Mouse (Mus musculus) kidney, adult 9 months (tissue): ENCODE data around the gene Nhs.

Experiments used
- DNase-seq: peaks from one replicate; pipeline ENCODE4 v3.0.0; 2022

Gene Nhs

GRCm38 (mm10) chrX:162017471-162017870 is 142.1 kb downstream of the Nhs start:
- no peak for DNase-seq

DNA sequence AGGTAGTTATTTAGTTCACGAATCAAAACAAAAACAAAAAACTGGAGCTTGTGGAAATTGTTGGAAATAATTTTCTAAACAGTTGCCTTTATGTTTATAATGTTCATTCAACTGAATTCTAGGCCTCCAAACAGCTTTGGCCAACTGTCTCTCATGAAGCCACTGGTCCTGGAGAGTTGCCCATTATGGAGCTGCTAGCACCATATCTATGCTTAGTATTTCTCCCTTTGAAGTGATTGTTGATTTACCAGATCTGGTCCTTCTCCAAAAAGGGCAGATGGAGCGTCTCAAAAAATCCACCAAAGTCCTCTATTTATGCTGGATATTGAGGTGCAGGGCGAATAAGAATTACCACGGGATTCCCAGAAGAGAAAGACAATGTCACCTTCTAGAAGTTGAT is 147.0 kb downstream of the Nhs start:
- no peak for DNase-seq

DNA sequence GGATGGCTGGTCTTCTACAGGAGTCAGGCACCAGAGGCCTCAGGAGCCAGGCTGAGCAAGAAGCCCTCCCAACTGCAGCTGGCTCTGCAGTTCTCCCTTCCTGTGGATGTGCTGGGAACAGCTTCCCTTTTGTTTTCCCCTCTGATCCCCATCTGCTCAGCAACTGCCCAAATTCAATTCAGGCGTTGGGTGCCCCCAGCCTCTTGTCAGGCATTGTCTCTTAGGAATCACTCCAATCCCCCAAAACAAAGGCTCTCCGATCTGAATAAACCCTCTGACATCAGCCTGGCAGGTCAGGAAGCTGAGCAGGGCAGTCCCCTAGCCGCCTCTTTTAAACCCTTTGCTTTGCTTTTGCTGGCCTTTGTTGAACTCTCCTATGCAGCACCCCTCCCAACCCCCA is 149.7 kb downstream of the Nhs start:
- no peak for DNase-seq

GRCm38 (mm10) chrX:162003818-162004217 is 155.7 kb downstream of the Nhs start:
- DNase-seq, result peak; percentile 85

DNA sequence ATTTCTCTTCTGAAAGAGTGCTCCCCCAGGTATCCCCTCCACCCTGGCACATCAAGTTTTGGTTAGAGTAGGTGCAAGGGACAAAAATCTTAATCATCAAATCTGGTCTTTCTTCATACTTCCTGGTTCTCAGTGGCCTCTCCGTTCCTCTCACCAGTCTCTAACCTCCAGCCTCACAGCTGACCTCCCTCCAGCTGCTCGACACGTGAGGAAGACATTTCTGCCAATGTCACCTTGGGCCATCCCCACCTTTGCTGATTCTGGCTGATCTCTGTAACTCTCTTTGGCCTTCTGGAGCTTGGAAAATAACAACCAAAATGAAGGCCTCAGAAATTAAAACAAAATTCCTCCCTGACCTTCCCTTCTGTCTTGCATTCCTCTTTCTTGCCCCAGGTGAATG is 160.7 kb downstream of the Nhs start:
- DNase-seq, result no peak

DNA sequence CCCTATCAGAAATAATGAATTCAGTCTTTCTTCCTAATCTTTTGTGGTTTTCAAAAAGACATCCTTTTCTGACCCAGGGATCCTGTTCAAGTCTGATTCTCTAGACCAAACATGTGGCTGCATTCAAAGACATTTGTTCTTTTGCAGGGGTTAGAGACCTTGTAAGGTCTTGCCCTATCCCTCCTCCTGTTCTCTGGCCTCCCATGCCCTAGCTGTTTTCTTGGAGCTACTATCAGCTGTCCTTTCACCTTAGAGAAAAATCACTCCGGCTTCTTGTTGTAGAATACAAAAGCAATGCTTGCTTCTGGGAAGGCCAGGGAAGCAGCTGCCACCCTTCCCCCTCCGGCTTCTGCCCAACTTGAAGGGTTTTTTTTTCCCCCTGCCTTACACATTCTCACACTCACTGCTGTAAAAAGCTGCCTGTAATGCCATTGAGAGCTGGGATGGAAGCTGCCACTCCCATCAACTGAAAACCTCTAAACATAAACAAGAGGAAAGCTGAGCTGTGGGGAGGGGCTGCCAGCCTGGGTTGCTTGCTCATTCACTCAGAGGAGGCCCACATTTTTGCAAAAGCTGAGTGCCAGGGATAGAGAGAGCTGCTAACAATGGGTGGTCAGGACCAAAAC is 162.2 kb downstream of the Nhs start:
- no peak for DNase-seq

DNA sequence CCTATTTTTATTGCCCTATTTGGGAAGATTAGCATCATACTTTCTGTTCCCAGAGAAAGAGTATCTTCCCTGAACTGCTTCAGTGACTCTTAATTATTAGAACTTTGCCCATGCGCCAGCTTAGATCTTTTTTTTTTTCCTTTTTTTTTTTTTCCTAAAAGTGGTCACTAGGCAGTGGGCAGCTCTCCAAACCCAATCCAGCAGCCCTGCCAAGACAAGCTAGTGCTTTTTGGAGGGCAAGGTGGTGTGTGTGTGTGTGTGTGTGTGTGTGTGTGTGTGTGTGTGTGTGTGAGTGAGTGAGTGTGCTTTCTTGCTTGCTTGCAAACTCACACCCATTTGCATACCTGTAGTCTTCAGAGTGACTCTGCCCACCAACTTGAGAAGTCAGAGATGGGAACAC is 169.4 kb downstream of the Nhs start:
- peak; percentile 65 for DNase-seq

DNA sequence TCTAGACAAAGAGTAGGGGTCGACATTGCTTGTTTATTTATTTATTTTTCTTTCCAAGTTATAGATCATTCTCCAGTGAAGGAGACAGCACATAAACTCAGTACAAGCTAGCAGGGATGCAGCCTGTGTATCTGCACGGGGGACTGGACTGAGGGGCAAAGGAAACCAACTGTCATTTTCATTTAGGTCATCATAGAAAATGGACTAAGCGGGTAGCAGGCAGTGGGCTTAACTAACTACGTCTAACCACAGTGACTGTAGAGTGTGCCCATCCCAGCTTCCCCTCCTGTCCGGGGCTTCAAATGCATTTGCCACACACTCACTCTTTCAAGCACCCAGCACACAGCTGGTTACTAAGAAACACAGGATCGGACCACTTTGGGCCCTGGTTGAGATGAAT is 174.6 kb downstream of the Nhs start:
- peak; percentile 56 for DNase-seq

GRCm38 (mm10) chrX:161981399-161981798 is 178.1 kb downstream of the Nhs start:
- DNase-seq, result no peak

GRCm38 (mm10) chrX:161979946-161980345 is 179.6 kb downstream of the Nhs start:
- peak; percentile 76 for DNase-seq

DNA sequence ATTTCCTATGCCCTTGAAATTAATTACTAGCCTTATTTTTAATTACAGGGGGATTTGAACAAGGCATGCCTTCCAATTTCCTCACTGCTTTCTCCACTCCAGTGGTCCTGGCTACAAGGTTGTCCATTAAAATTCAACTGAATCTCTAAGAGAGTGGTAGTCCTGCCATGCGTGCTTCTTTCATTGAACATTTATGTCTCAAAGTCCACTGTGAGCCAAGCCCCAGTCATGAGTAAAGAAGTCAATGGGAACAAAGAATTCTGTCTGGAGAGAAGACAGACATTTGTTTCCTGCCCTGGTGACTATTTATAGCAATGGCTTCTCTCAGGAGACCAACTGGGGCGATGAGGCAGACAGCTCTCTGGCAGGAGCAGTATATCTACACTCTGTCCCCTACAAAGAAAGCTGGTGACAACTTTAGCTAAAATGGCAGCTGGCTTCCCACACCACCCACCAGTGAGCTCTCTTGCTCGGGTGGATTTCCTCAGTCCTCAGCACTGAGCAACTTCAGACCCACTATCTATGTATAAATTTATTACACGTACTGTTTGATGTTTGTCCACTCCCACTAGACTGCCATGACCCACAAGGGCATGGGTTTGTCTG is 182.2 kb downstream of the Nhs start:
- DNase-seq, result peak; percentile 69

GRCm38 (mm10) chrX:161976376-161976775 is 183.2 kb downstream of the Nhs start:
- no peak for DNase-seq

GRCm38 (mm10) chrX:161973572-161973971 is 186.0 kb downstream of the Nhs start:
- DNase-seq, result no peak

DNA sequence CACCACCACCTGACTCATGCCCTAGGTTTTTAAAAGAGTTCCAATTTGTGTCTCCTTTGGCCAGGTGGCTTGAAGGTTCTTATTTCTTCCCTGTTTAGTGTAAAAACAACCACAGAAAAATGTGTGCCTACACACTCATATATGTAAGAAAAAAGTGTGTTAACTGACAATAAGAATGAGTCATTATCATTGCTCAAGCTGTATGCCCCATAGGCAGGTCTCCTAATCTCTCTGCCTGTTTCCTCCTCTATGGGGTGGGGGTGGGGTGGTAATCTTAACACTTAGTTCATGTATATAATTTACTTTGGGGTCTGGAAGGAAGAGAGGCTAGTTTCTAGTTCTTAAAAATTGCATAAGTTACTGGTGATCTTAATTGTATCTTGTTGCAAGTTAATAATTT is 186.8 kb downstream of the Nhs start:
- no peak for DNase-seq

DNA sequence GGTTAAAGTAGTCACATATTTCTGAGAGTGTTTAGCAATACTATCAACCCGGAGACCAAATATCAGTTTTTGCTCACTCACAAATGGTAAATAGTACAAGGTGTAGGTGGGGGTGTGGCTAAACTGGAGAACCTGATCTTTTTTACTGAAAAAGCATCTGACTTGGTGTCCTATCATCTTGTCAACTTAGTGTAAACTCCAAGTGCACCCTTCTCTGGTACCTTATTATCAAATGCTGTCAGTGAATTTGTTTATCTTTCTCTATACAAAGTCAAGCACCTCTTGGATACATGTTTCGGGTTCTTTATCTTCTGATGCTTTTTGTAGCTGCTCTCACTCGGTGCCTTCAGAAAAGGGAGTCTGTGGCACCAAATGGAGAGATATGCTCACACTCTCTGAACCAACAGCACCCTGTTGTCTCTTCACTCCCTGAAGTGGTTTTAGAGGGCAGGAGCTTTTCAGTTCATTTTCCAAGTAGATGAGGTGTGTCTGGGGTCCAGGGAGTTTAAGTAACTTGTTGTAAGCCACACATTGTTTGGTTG is 187.5 kb downstream of the Nhs start:
- DNase-seq, result no peak

- no peak for DNase-seq
These were observed 188.4 kb downstream of the Nhs start for GRCm38 (mm10) chrX:161971131-161971530.

DNA sequence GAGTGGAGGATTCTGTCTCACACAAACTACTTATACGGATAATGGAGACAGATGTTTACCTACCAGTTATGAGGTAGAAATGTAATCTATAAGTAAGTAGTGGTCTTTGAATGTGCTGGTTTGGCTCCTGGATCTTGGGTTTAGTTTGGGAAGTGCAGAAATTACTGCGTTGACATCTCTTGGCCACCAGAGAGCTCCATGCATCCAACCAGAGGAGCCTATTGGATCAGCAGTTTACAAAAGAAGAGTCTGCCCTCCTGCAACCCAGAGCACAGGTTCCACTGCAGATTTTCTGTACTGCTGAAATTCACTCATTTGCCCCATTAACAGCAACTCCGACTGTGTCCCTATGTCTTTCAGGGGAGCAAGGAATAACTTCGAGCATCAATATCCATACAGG is 191.8 kb downstream of the Nhs start:
- DNase-seq, result peak; percentile 55

GRCm38 (mm10) chrX:161963372-161963771 is 196.2 kb downstream of the Nhs start:
- DNase-seq, result peak; percentile 70

GRCm38 (mm10) chrX:161962855-161963254 is 196.7 kb downstream of the Nhs start:
- DNase-seq, result no peak

DNA sequence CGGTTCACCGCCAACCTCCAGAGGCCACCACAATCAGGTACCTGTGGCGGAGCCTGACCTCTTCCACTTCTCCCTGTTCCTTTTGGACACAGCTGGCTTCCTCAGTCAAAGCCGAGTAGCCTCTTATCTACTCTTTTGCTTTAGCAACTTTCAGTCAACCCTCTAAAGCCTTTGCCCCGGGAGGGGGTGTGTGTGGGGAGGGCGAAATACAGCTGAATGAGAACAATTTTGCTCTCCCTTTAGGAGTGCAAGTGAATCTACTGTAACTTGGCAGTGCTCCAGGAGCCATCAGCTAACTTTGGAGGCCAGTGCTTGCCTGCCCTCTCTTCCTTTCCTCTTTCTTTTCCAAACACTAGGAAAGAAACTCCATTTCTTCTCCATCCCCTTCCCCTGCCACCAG is 197.8 kb downstream of the Nhs start:
- DNase-seq, result peak; percentile 65

DNA sequence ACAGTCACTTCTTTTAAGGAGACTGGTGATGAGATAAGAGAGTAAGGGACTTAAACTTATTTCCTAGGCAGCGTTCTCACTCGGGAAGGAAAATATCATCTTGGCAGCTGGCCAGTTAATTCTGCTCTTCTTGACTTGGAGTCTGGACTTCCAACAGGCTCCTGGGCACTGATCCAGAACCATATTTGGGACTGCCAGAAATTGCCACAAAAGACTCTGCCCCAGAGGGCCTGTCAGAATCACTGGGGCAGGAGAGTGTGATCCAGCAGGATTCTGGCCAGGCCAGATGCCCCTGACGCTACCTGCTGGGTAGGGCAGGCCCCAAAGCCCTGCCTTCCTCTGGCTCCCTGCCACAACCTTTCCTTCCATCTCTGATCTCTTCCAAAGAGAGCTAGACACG is 198.4 kb downstream of the Nhs start:
- DNase-seq, result peak; percentile 96

DNA sequence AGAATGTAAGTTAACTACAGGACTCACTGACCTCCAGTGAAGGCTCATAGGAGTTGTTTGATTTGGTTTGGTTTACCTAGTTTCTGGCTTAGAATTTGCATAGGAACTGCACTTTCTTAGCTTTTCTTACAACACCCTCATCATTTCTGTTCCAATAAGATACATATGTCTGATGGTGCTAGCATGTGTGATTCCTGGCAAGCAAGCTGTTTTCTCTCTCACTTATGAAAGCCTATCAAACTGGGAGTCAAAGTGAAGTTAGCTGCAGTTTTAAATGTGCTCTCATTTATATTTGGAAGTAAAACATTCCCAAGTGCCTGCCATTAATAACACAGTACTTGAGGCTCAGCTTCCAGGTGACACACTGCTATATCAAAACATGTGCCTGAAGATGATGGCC is 207.2 kb downstream of the Nhs start:
- no peak for DNase-seq

DNA sequence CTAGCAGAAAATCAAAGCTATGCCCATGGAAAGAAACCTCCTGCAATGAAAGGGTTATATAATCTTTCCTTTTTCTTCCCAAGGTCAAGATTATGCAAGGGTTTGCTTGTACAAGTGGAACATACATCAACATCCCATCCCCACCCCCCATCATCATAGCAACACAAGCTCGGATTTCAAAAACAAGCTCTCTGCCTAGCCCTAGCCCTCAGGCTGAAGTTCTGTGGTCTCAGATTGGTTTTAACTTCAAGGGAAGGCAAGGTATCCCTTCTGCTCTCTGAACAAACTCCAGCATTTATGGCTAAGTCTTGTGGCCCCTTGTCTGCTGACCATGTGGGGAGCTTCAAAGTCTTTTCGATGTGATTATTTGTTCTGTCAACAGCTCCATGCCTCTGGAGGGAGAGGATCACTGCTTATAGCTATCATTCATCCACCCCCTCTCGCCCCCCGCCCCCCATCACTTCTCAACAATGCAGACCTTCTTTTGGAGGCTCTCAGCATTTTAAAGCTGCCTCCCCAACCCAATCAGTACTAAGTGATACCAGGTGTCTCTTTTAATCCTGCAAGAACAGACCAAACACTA is 216.3 kb downstream of the Nhs start:
- DNase-seq, result peak; percentile 20

GRCm38 (mm10) chrX:161940696-161941095 is 218.8 kb downstream of the Nhs start:
- DNase-seq, result peak; percentile 28

- no peak for DNase-seq
These were observed 232.9 kb downstream of the Nhs start for GRCm38 (mm10) chrX:161926683-161927053.
